Mouse (Mus musculus): ENCODE measurements at regions not wholly inside any gene's neighbourhood (a gene's known extent, or its start where the extent isn't known, plus 50 kb on each side); places are given as distances from the start of the nearest gene placed in this dataset.

DNA sequence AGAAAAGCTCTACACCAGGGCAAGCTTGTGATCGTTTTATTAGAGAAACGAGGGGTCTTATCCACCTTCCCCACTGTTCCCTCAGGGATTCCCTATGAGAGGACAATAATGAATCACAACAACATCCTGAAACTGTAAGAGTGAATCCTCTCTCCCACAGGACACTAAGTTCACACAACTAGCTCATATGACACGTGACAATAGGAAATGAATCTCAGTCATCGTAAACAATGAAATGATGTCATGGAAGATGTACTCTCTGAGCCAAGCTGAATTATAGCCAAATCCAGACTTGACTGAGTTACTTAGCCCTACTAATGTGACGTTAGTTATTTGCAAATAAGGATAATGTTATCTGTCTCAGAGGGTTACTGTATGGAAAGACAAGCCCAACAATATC lies 54.6 kb upstream of the Ccn6 start:
- H3K27me3 ChIP-seq (ENCODE audit: control insufficient read depth, insufficient read depth, low read length), result no peaks in the 10 kb centered on the region
- H3K27ac ChIP-seq (ENCODE audit: low read depth), result no peak overlapping the region
- H3K9me3 ChIP-seq (replicated peaks; ENCODE audit: control insufficient read depth, low read length), result 0 out of 2 replicates have a peak, but pooled peaks cover 5% of the 10 kb centered on the region
- DNase-seq (ENCODE audit: low spot score), result peak; percentile 35
- TF ChIP-seq CTCF (IDR thresholded peaks at IDR 0.05; ENCODE audit: low read depth) (no peak), EP300 (IDR thresholded peaks at IDR 0.05; ENCODE audit: low read depth) (no peak)
- H3K36me3 ChIP-seq (replicated peaks; ENCODE audit: control insufficient read depth, insufficient read depth, low read length), result no peaks in the 10 kb centered on the region
- H3K9ac ChIP-seq (replicated peaks; ENCODE audit: low read depth, low read length), result no peak overlapping the region
- ATAC-seq (ENCODE audit: insufficient read depth, low read depth), result no peak
- H3K4me1 ChIP-seq (ENCODE audit: control insufficient read depth, insufficient read depth), result no peaks in the 10 kb centered on the region
- H3K4me3 ChIP-seq (ENCODE audit: low read depth, low read length), result no peak overlapping the region
- 53% methylated on average over 5 of the region's 5 CpGs for WGBS
- H3K4me2 ChIP-seq (ENCODE audit: low read depth, low read length), result no peak overlapping the region

GRCm38 (mm10) chr10:39216142-39216904 lies 52.7 kb upstream of the Ccn6 start:
- 87% methylated on average over 14 of the region's 14 CpGs for WGBS
- Histone ChIP-seq H3K4me3 (ENCODE audit: low read depth, low read length) (no peak overlapping the region), H3K4me2 (ENCODE audit: low read depth, low read length) (no peak overlapping the region), H3K36me3 (replicated peaks; ENCODE audit: control insufficient read depth, insufficient read depth, low read length) (no peaks in the 10 kb centered on the region), H3K9me3 (replicated peaks; ENCODE audit: control insufficient read depth, low read length) (0 out of 2 replicates have a peak, but pooled peaks cover 5% of the 10 kb centered on the region), H3K9ac (replicated peaks; ENCODE audit: low read depth, low read length) (no peak overlapping the region), H3K27ac (ENCODE audit: low read depth) (no peak overlapping the region), H3K27me3 (ENCODE audit: control insufficient read depth, insufficient read depth, low read length) (no peaks in the 10 kb centered on the region), H3K4me1 (ENCODE audit: control insufficient read depth, insufficient read depth) (no peaks in the 10 kb centered on the region)
- TF ChIP-seq CTCF (IDR thresholded peaks at IDR 0.05; ENCODE audit: low read depth), result no peak
- TF ChIP-seq EP300 (IDR thresholded peaks at IDR 0.05; ENCODE audit: low read depth), result no peak
- DNase-seq (ENCODE audit: low spot score) (no peak), ATAC-seq (ENCODE audit: insufficient read depth, low read depth) (no peak)

DNA sequence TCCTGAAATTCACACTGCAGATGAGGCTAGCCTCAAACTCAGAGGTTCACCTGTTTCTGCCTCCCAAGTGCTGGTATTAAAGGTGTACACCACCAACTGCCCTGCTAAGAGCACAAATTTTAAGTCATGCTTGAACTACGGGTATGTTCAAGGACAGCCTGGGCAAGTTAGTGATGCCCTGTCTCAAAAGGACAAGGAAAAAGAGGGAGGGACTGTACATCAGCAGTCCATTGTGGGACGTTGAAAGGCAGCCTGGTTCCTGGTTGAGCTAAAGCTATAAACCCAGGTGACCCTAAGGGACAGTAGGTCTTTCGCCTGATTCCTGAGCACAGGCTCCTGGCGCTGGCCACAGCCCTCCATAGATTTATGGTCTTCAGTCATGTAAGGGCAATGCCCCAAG lies 51.0 kb upstream of the Ccn6 start:
- no peak overlapping the region for H3K4me2 ChIP-seq (ENCODE audit: low read depth, low read length)
- no peak overlapping the region for H3K4me3 ChIP-seq (ENCODE audit: low read depth, low read length)
- no peaks in the 10 kb centered on the region for H3K4me1 ChIP-seq (ENCODE audit: control insufficient read depth, insufficient read depth)
- 0 out of 2 replicates have a peak, but pooled peaks cover 5% of the 10 kb centered on the region for H3K9me3 ChIP-seq (replicated peaks; ENCODE audit: control insufficient read depth, low read length)
- H3K9ac ChIP-seq (replicated peaks; ENCODE audit: low read depth, low read length), result no peak overlapping the region
- H3K27ac ChIP-seq (ENCODE audit: low read depth), result no peak overlapping the region
- no peaks in the 10 kb centered on the region for H3K27me3 ChIP-seq (ENCODE audit: control insufficient read depth, insufficient read depth, low read length)
- ATAC-seq (ENCODE audit: insufficient read depth, low read depth) (no peak), DNase-seq (ENCODE audit: low spot score) (no peak)
- 83% methylated on average over 4 of the region's 4 CpGs for WGBS
- H3K36me3 ChIP-seq (replicated peaks; ENCODE audit: control insufficient read depth, insufficient read depth, low read length), result no peaks in the 10 kb centered on the region
- TF ChIP-seq EP300 (IDR thresholded peaks at IDR 0.05; ENCODE audit: low read depth), result no peak
- TF ChIP-seq CTCF (IDR thresholded peaks at IDR 0.05; ENCODE audit: low read depth), result no peak

Measured in heart, postnatal 0 days (tissue).